ENCODE assay signal across 29 mouse cellular contexts in the genomic region with DNA sequence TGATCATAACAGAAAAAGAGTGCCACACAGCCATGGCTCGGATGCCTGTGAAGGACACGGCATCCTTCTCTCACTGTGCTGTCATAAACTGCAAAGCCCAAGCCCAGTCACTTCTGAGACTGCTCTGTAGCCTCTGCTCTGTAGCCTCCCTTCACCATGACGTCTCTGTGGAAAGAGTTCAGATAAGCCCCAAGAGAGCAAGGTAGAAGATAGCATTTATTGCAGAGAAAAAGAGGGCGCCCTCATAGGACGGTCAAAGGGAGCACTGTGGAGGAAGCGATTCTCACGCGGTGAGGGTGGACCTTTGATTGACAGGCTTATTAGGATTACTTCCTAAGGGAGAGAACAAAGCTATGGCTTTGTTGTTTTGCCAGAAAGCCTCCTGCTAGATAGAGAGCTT. TPM values are rescaled to one million over a fixed set of nuclear protein-coding genes. Genes with fewer than 3 reads are reported as not detected.
DNase-seq lines count a peak whose midpoint lies in the region; ATAC-seq and TF ChIP-seq lines count a peak whose summit lies in the region.
"Had no signal": no experiment of that assay in that cellular context is flagged by ENCODE, and none has a peak within 500 bp of the region (broad histone marks: within the 10 kb centered on the region; RNA-seq: fewer than 3 reads in every experiment).

No protein-coding gene starts in this region.

- DNase-seq in intestine, embryonic 14.5 days (ENCODE audit: low spot score) = peak; percentile 37
- no peak for DNase-seq in neural tube, embryonic 10.5 days (ENCODE audit: extremely low spot score, low spot score)
- no peak for DNase-seq in thymus, postnatal 10 days (ENCODE audit: low spot score in 2 of 2)
- DNase-seq: adrenal gland, postnatal 10 days; adrenal gland, postnatal 36 days; B cell, adult 2 months; cerebellum, adult 11 months; cerebellum, adult 2 months; cerebellum, adult 9-11 months; cerebellum, postnatal 25 days; forebrain, postnatal 0 days; gastrocnemius, adult 2 months; gastrocnemius, postnatal 14 days; heart, adult 18-20 months; heart, postnatal 14 days; heart, postnatal 4 days had no signal

- H3K9me3 ChIP-seq in intestine, embryonic 14.5 days (ENCODE audit: control insufficient read depth, low read length) = no peaks in the 10 kb centered on the region
- no peaks in the 10 kb centered on the region for H3K9me3 ChIP-seq in intestine, postnatal 0 days (ENCODE audit: control insufficient read depth)
- no peaks in the 10 kb centered on the region for H3K9me3 ChIP-seq in neural tube, embryonic 14.5 days (ENCODE audit: control insufficient read depth, low read length)
- no peaks in the 10 kb centered on the region for H3K9me3 ChIP-seq in intestine, embryonic 15.5 days
- H3K9me3 ChIP-seq: embryonic facial prominence, embryonic 12.5 days; embryonic facial prominence, embryonic 15.5 days; G1E; heart, embryonic 10.5 days; heart, embryonic 13.5 days; hindbrain, embryonic 12.5 days had no signal

- H3K4me2 ChIP-seq in intestine, embryonic 14.5 days (ENCODE audit: low read length) = no peak overlapping the region
- H3K4me2 ChIP-seq in intestine, postnatal 0 days (replicated peaks; ENCODE audit: low read depth) = no peak overlapping the region
- H3K4me2 ChIP-seq in neural tube, embryonic 14.5 days (ENCODE audit: low read depth, low read length) = no peak overlapping the region
- no peak overlapping the region for H3K4me2 ChIP-seq in intestine, embryonic 15.5 days (replicated peaks)
- H3K4me2 ChIP-seq: embryonic facial prominence, embryonic 12.5 days; embryonic facial prominence, embryonic 15.5 days; heart, embryonic 13.5 days; hindbrain, embryonic 12.5 days had no signal

- no peak for ATAC-seq in intestine, embryonic 14.5 days (replicated peaks; ENCODE audit: low FRiP score, low TSS enrichment, low read depth)
- ATAC-seq in intestine, postnatal 0 days = no peak
- ATAC-seq in neural tube, embryonic 14.5 days (ENCODE audit: low read depth) = no peak
- 0 out of 2 replicates have a peak, but pooled peaks have one; percentile 15 for ATAC-seq in intestine, embryonic 15.5 days
- ATAC-seq: forebrain, embryonic 14.5 days; forebrain, postnatal 0 days; hindbrain, embryonic 16.5 days; Patski had no signal

- no peak for TF ChIP-seq CTCF in intestine, postnatal 0 days (IDR thresholded peaks at IDR 0.05; ENCODE audit: low read depth)

- H3K4me1 ChIP-seq in intestine, embryonic 14.5 days (replicated peaks; ENCODE audit: control insufficient read depth, insufficient read depth, low read length) = no peaks in the 10 kb centered on the region
- no peaks in the 10 kb centered on the region for H3K4me1 ChIP-seq in intestine, postnatal 0 days (replicated peaks; ENCODE audit: control insufficient read depth, insufficient read depth, low read length)
- no peaks in the 10 kb centered on the region for H3K4me1 ChIP-seq in neural tube, embryonic 14.5 days (ENCODE audit: control insufficient read depth, insufficient read depth, low read length)
- no peaks in the 10 kb centered on the region for H3K4me1 ChIP-seq in intestine, embryonic 15.5 days (replicated peaks)
- H3K4me1 ChIP-seq: embryonic facial prominence, embryonic 12.5 days; embryonic facial prominence, embryonic 15.5 days; heart, embryonic 13.5 days had no signal

- WGBS in intestine, embryonic 14.5 days = 63% methylated on average over 8 of the region's 8 CpGs
- 36% methylated on average over 8 of the region's 8 CpGs for WGBS in intestine, postnatal 0 days
- WGBS in neural tube, embryonic 14.5 days = 49% methylated on average over 8 of the region's 8 CpGs
- WGBS in intestine, embryonic 15.5 days = 59% methylated on average over 8 of the region's 8 CpGs

- H3K4me3 ChIP-seq in intestine, embryonic 14.5 days (ENCODE audit: low read depth, low read length) = no peak overlapping the region
- H3K4me3 ChIP-seq in intestine, postnatal 0 days (ENCODE audit: low read depth, low read length) = no peak overlapping the region
- no peak overlapping the region for H3K4me3 ChIP-seq in neural tube, embryonic 14.5 days (ENCODE audit: low read depth, low read length)
- H3K4me3 ChIP-seq in intestine, embryonic 15.5 days (replicated peaks) = no peak overlapping the region
- H3K4me3 ChIP-seq: embryonic facial prominence, embryonic 12.5 days; embryonic facial prominence, embryonic 15.5 days; gastrocnemius, adult 2 months; heart, embryonic 10.5 days; heart, embryonic 13.5 days; hindbrain, embryonic 12.5 days had no signal

- no peaks in the 10 kb centered on the region; the same call in 1 of the 2 replicates for H3K27me3 ChIP-seq in intestine, embryonic 14.5 days (replicated peaks; ENCODE audit: control insufficient read depth, insufficient read depth, low read length)
- 0 out of 2 replicates have a peak, but pooled peaks cover 2% of the 10 kb centered on the region for H3K27me3 ChIP-seq in intestine, postnatal 0 days (replicated peaks; ENCODE audit: control insufficient read depth, insufficient read depth, low read length)
- no peaks in the 10 kb centered on the region for H3K27me3 ChIP-seq in neural tube, embryonic 14.5 days (ENCODE audit: control insufficient read depth, insufficient read depth, low read length)
- H3K27me3 ChIP-seq in intestine, embryonic 15.5 days (replicated peaks) = no peaks in the 10 kb centered on the region
- H3K27me3 ChIP-seq: CH12.LX; embryonic facial prominence, embryonic 12.5 days; hindbrain, embryonic 12.5 days; Patski had no signal

- H3K9ac ChIP-seq in intestine, embryonic 14.5 days (ENCODE audit: low read length) = no peak overlapping the region
- no peak overlapping the region for H3K9ac ChIP-seq in intestine, postnatal 0 days (ENCODE audit: low read depth, low read length)
- no peak overlapping the region for H3K9ac ChIP-seq in neural tube, embryonic 14.5 days (replicated peaks; ENCODE audit: low read depth, low read length)
- no peak overlapping the region for H3K9ac ChIP-seq in intestine, embryonic 15.5 days
- H3K9ac ChIP-seq: embryonic facial prominence, embryonic 12.5 days; embryonic facial prominence, embryonic 15.5 days; forebrain, postnatal 0 days; heart, embryonic 13.5 days; hindbrain, embryonic 12.5 days had no signal

- H3K36me3 ChIP-seq in intestine, embryonic 14.5 days (ENCODE audit: control insufficient read depth, insufficient read depth, low read length) = no peaks in the 10 kb centered on the region
- H3K36me3 ChIP-seq in intestine, postnatal 0 days (ENCODE audit: control insufficient read depth, insufficient read depth) = no peaks in the 10 kb centered on the region
- no peaks in the 10 kb centered on the region for H3K36me3 ChIP-seq in neural tube, embryonic 14.5 days (ENCODE audit: control insufficient read depth, insufficient read depth, low read length)
- no peaks in the 10 kb centered on the region for H3K36me3 ChIP-seq in intestine, embryonic 15.5 days
- H3K36me3 ChIP-seq: embryonic facial prominence, embryonic 12.5 days; embryonic facial prominence, embryonic 15.5 days; G1E; heart, embryonic 10.5 days; heart, embryonic 13.5 days; hindbrain, embryonic 12.5 days had no signal

- H3K27ac ChIP-seq in intestine, embryonic 14.5 days (ENCODE audit: low read depth) = no peak overlapping the region
- H3K27ac ChIP-seq in intestine, postnatal 0 days (ENCODE audit: low read depth, low read length) = no peak overlapping the region
- 0 out of 2 replicates have a peak overlapping the region, but pooled peaks have one; percentile 10 for H3K27ac ChIP-seq in neural tube, embryonic 14.5 days (ENCODE audit: low read depth, low read length)
- H3K27ac ChIP-seq in intestine, embryonic 15.5 days = no peak overlapping the region
- H3K27ac ChIP-seq: embryonic facial prominence, embryonic 12.5 days; embryonic facial prominence, embryonic 15.5 days; gastrocnemius, adult 2 months; heart, embryonic 10.5 days; heart, embryonic 13.5 days; hindbrain, embryonic 12.5 days had no signal

RNA-seq across cellular contexts. Expression of a gene that starts 18.4 kb away (rescaled TPM):
- 1.5 and 4.9 TPM in 2 replicates for polyA plus RNA-seq in intestine, embryonic 14.5 days (2014; fragmentation: Nextera tagmentation; extraction: Ambion mirVana)
- 1.1 and 1.3 TPM in 2 replicates for polyA plus RNA-seq in intestine, postnatal 0 days (2015; fragmentation: Nextera tagmentation; extraction: Ambion mirVana)
- 493 and 540 TPM in 2 replicates for polyA plus RNA-seq in neural tube, embryonic 14.5 days (2014; fragmentation: Nextera tagmentation; extraction: Ambion mirVana)
- 16.7 and 25.0 TPM in 2 replicates for polyA plus RNA-seq in intestine, embryonic 15.5 days (2015; fragmentation: Nextera tagmentation; extraction: Ambion mirVana)
- polyA plus RNA-seq: Patski had no signal

Comparison
In these comparisons a context has a peak if more than half of its experiments do, and no peak if none do; other contexts are left out.
1. RNA of a gene that starts 18.4 kb away (polyA plus RNA-seq): 493 to 540 TPM in neural tube, embryonic 14.5 days; 16.7 to 25.0 TPM in intestine, embryonic 15.5 days, 1.5 to 4.9 TPM in intestine, embryonic 14.5 days and 1.1 to 1.3 TPM in intestine, postnatal 0 days; every median in the first group is over 10 times any median in the second.